Mouse (Mus musculus) brain, embryonic 18.5 days (tissue): ENCODE data around the gene Csk.

Source experiments
- DNase-seq: peaks from one replicate; pipeline ENCODE4 v3.0.0-alpha.2; 2012; ENCODE audit warnings: low read depth, low spot score

Csk gene

GRCm38 (mm10) chr9:57657843-57658242, 4.4 kb upstream of the Csk start:
- no peak for DNase-seq

GRCm38 (mm10) chr9:57656631-57657350, 3.4 kb upstream of the Csk start:
- no peak for DNase-seq

- DNase-seq = peak; percentile 70
Measured at GRCm38 (mm10) chr9:57655749-57656148, 2.3 kb upstream of the Csk start.

- DNase-seq = no peak
Measured at GRCm38 (mm10) chr9:57654966-57655365, 1.5 kb upstream of the Csk start.

- no peak for DNase-seq
Measured at GRCm38 (mm10) chr9:57652855-57653254, 576 bp downstream of the Csk start.

- DNase-seq = no peak
Measured at GRCm38 (mm10) chr9:57652351-57652750, 1.1 kb downstream of the Csk start.

- DNase-seq = no peak
Measured at GRCm38 (mm10) chr9:57650786-57651311, 2.6 kb downstream of the Csk start.

GRCm38 (mm10) chr9:57650130-57650785, 3.2 kb downstream of the Csk start:
- no peak for DNase-seq

GRCm38 (mm10) chr9:57647286-57648108, 5.9 kb downstream of the Csk start:
- no peak for DNase-seq

GRCm38 (mm10) chr9:57646551-57647103, 6.8 kb downstream of the Csk start:
- DNase-seq = no peak

- DNase-seq = peak; percentile 76
Measured at GRCm38 (mm10) chr9:57644944-57645893, 8.2 kb downstream of the Csk start.

GRCm38 (mm10) chr9:57644442-57644943, 8.9 kb downstream of the Csk start:
- no peak for DNase-seq

GRCm38 (mm10) chr9:57643856-57644180, 9.6 kb downstream of the Csk start:
- no peak for DNase-seq

GRCm38 (mm10) chr9:57643169-57643855, 10.1 kb downstream of the Csk start:
- no peak for DNase-seq

GRCm38 (mm10) chr9:57641775-57642550, 11.5 kb downstream of the Csk start:
- DNase-seq = no peak

GRCm38 (mm10) chr9:57641022-57641421, 12.4 kb downstream of the Csk start:
- no peak for DNase-seq

- no peak for DNase-seq
Measured at GRCm38 (mm10) chr9:57640384-57640783, 13.0 kb downstream of the Csk start.

- no peak for DNase-seq
Measured at GRCm38 (mm10) chr9:57639661-57640328, 13.6 kb downstream of the Csk start.
